Mouse (Mus musculus) ES-E14 (cell line): Measurements from ENCODE around the gene Armcx6. TPM values are rescaled to one million over a fixed set of nuclear protein-coding genes. Genes with fewer than 3 reads are reported as not detected.
A peak's percentile ranks its signal among the peaks of the same experiment; 100 is the strongest.
"Not testable (repeated sequence)": the region's sequence is repeated elsewhere in the genome, so short reads cannot be mapped to it uniquely, and the experiment has no call there.

Source experiments
- DNase-seq: peaks from one replicate; pipeline ENCODE4 v3.0.0-alpha.2; 2013; ENCODE audit warnings: low read depth, low spot score
- H3K27ac ChIP-seq: 2 replicates; pipeline ENCODE4 v1.5.1; 2012; ENCODE audit warnings: low read depth, mild to moderate bottlenecking, low read length, moderate library complexity, mixed read lengths; ENCODE audit not compliant: poor library complexity, insufficient read depth, severe bottlenecking
- H3K36me3 ChIP-seq: 2 replicates; pipeline ENCODE4 v1.6.1; 2012; ENCODE audit warnings: mild to moderate bottlenecking, low read length, moderate library complexity, mixed read lengths; ENCODE audit not compliant: control insufficient read depth, poor library complexity, insufficient read depth, severe bottlenecking
- H3K4me1 ChIP-seq, 2 experiments: fragments of 150-350 bp in 1 of 2; sonication (generic) in 1 of 2; 2 replicates each; pipeline ENCODE4 v1.6.1; 2012; ENCODE audit warnings: low read length in 2 of 2, mild to moderate bottlenecking in 1 of 2, mixed read lengths in 1 of 2; ENCODE audit not compliant: control insufficient read depth in 2 of 2, insufficient read depth in 2 of 2, poor library complexity in 1 of 2
- H3K4me3 ChIP-seq, 2 experiments: fragments of 150-350 bp in 1 of 2; sonication (generic) in 1 of 2; 2 replicates each; pipeline ENCODE4 v1.5.1; 2012; ENCODE audit warnings: low read length in 2 of 2, low read depth in 1 of 2, mild to moderate bottlenecking in 1 of 2, mixed read lengths in 1 of 2; ENCODE audit not compliant: insufficient read depth in 1 of 2, poor library complexity in 1 of 2, severe bottlenecking in 1 of 2
- H3K9ac ChIP-seq: 2 replicates; pipeline ENCODE4 v1.6.1; 2012; ENCODE audit warnings: low read depth, mild to moderate bottlenecking, low read length, mixed read lengths; ENCODE audit not compliant: poor library complexity, insufficient read depth, severe bottlenecking
- H3K9me3 ChIP-seq: fragments of 150-350 bp; sonication (generic); 2 replicates; pipeline ENCODE4 v1.6.1; 2012; ENCODE audit warnings: low read depth, mild to moderate bottlenecking, low read length; ENCODE audit not compliant: control insufficient read depth, insufficient read depth
- CHD2 ChIP-seq: IDR thresholded peaks from 2 replicates; pipeline ENCODE4 v1.6.1; 2014; ENCODE audit warnings: mild to moderate bottlenecking, low read depth, low read length, inconsistent platforms
- HCFC1 ChIP-seq: IDR thresholded peaks from 2 replicates; pipeline ENCODE4 v1.6.1; 2012; ENCODE audit warnings: low read length, inconsistent platforms, borderline replicate concordance; ENCODE audit not compliant: insufficient read depth
- MAFK ChIP-seq: IDR thresholded peaks from 2 replicates; pipeline ENCODE4 v1.6.1; 2014; ENCODE audit warnings: mild to moderate bottlenecking, low read depth, low read length, inconsistent platforms; ENCODE audit not compliant: insufficient read depth
- ZC3H11A ChIP-seq: IDR thresholded peaks from 2 replicates; pipeline ENCODE4 v1.6.1; 2012; ENCODE audit warnings: low read depth, mild to moderate bottlenecking, inconsistent platforms, low read length, borderline replicate concordance
- ZNF384 ChIP-seq: IDR thresholded peaks from 2 replicates; pipeline ENCODE4 v1.6.1; 2012; ENCODE audit warnings: low read depth, low read length, inconsistent platforms
- in situ Hi-C, 2 experiments: fragments of 600-800 bp; cut with MboI; formaldehyde crosslinking; loops; one replicate each; pipeline ENCODE4 v1.15.1; 2025; ENCODE audit warnings: low sequenced_read_pairs in 2 of 2, inconsistent platforms in 1 of 2; ENCODE audit not compliant: unreplicated experiment in 2 of 2
- total RNA-seq: library from RNA; depleted of rRNA; stranded (reverse); fragments of 300-350 nt; gene quantifications from 2 replicates; pipeline ENCODE4 v1.2.3, GENCODE M21; 2012

The Armcx6 gene
- total RNA-seq, 1 experiment = 4.2 TPM

DNA sequence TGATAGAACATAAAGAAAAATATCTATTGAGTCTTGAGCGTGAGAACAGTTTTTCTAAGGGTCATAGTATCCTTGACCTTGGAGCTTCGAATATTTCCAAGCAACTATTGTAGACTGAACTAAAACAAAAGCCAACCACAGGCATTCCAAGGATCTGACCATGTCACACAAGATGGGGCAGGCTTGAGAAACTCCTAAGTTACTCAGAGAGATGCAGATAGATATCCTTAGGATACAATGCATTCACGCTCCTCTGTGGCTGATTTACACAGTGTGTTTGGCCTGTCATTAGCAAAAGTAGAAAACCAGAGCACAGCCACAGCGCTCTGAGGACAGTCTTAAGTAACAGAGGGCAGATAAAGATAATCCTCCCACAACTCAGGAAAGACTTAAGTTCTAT is 12.1 kb downstream of the Armcx6 start:
- H3K36me3 ChIP-seq = no peaks in the 10 kb centered on the region

DNA sequence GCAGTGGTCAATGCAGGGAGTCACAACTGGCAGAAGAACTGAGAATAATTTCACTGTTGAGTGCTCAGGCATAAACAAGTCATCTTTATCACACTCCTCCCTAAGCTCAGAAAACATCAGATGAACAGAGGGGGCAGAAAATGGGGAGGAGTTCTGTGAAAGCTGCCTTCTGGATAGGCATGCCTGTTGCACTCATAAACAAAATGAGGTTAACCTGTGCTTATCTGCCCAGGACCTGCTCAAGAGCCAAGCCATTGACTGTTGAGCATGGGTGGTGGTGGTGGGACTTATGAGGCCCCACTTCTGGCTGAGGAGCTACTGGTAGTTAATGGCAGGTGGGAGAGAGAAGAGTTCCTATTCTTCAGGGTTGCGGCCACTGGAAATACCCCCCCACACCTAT is 13.4 kb downstream of the Armcx6 start:
- H3K4me3 ChIP-seq = no peak overlapping the region
- H3K27ac ChIP-seq = no peak overlapping the region
- H3K9me3 ChIP-seq = no peaks in the 10 kb centered on the region
- no peaks in the 10 kb centered on the region for H3K36me3 ChIP-seq
- in situ Hi-C loops = loop anchor here (10.0 to 25.0 kb wide), 2 partner anchors 187 to 200 kb away; no protein-coding TSS in a partner anchor
- no peak for DNase-seq
- TF ChIP-seq ZC3H11A = no peak
- no peak for TF ChIP-seq HCFC1
- TF ChIP-seq CHD2 = no peak
- TF ChIP-seq MAFK = no peak
- no peak for TF ChIP-seq ZNF384
- no peak overlapping the region for H3K9ac ChIP-seq
- H3K4me1 ChIP-seq = no peaks in the 10 kb centered on the region

More for the DNA sequence above, 12.1 kb downstream of the Armcx6 start:
- DNase-seq = no peak
- H3K9ac ChIP-seq = no peak overlapping the region
- H3K4me1 ChIP-seq = no peaks in the 10 kb centered on the region
- no peak overlapping the region for H3K27ac ChIP-seq
- in situ Hi-C loops = loop anchor here (10.0 to 25.0 kb wide), 2 partner anchors 186 to 198 kb away; no protein-coding TSS in a partner anchor
- no peak for TF ChIP-seq CHD2
- TF ChIP-seq ZC3H11A = no peak
- H3K4me3 ChIP-seq = no peak overlapping the region
- H3K9me3 ChIP-seq = no peaks in the 10 kb centered on the region

DNA sequence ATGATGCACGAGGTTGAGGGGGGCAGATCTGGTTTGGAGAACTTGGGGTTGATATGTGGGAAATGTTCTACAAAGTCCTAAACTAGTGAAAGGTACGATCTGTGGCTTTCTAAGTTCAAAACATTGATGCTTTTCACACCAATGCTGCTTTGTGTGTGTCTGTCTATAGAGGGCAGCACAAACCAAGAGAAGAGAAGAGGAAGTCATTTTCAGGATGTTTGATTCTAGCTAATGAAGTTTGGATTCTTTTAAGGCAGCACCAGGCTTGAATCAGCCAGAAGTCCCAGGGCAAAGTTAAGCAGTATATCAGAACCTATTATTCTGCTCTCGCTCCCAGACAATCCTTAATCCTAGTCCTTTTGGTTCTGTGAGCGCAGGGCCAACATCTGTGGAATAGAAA is 21.4 kb downstream of the Armcx6 start:
- Histone ChIP-seq H3K36me3 (no peaks in the 10 kb centered on the region), H3K9me3 (no peaks in the 10 kb centered on the region), H3K27ac (no peak overlapping the region), H3K9ac (no peak overlapping the region; the same call in 1 of the 2 replicates), H3K4me1 (no peaks in the 10 kb centered on the region), H3K4me3 (no peak overlapping the region)
- no peak for DNase-seq
- TF ChIP-seq ZC3H11A (no peak), HCFC1 (no peak), CHD2 (no peak), MAFK (no peak), ZNF384 (no peak)
- in situ Hi-C loops = loop anchor here (10.0 to 25.0 kb wide), 2 partner anchors 195 to 208 kb away; no protein-coding TSS in a partner anchor

- H3K4me3 ChIP-seq, H3K9ac ChIP-seq, DNase-seq, in situ Hi-C loops, H3K9me3 ChIP-seq, H3K27ac ChIP-seq, H3K36me3 ChIP-seq, H3K4me1 ChIP-seq: not testable (repeated sequence)
Measured at GRCm38 (mm10) chrX:134723762-134724161, 27.5 kb downstream of the Armcx6 start.

DNA sequence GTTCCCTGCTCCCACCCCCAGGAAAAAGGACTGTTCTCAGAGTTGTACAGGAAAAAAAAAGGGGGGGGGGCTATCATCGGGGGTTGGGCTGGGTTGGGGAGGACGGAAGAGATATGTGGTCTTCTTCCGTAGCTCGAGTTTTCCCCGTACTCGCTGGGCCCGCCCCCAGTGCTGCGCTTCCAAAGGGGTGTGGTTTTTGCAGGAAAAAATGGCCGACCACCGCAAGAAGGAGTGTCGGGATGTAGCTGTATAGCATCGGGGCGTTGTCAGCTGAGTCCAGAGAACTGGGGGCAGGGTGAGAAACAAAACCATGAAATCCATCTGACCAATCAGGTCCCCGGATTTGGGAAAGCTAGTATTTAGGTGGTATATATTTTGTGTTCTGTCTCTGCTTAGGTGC is 32.7 kb downstream of the Armcx6 start:
- peak; percentile 40 for DNase-seq

More for the DNA sequence above, 32.7 kb downstream of the Armcx6 start:
- H3K9me3 ChIP-seq = no peaks in the 10 kb centered on the region
- H3K36me3 ChIP-seq = peaks cover 9% of the 10 kb centered on the region
- no peak for TF ChIP-seq CHD2
- no peak for TF ChIP-seq ZNF384
- no peak for TF ChIP-seq ZC3H11A
- TF ChIP-seq HCFC1 = no peak
- no peak for TF ChIP-seq MAFK
- H3K9ac ChIP-seq = peak overlapping the region; percentile 97
- H3K4me1 ChIP-seq = peaks cover 0 to 3% of the 10 kb centered on the region in 2 experiments; a peak in 2 of 4 replicates
- 0 out of 2 replicates have a peak overlapping the region, but pooled peaks have one; percentile 100 for H3K27ac ChIP-seq
- peak overlapping the region; percentile 82 to 86 for H3K4me3 ChIP-seq
- in situ Hi-C loops = no loop called here
